Mouse (Mus musculus) bone marrow, adult 2 months (tissue): Measurements from ENCODE around the gene Tcf12. TPM values are rescaled to one million over a fixed set of nuclear protein-coding genes. Genes with fewer than 3 reads are reported as not detected.

ENCODE experiments used
- H3K27ac ChIP-seq: fragments of 200-500 bp; 2 replicates; pipeline ENCODE4 v1.5.1; 2012; ENCODE audit warnings: low read depth, mild to moderate bottlenecking, control low read depth, inconsistent platforms, low read length; ENCODE audit not compliant: control insufficient read depth, poor library complexity, insufficient read depth
- H3K4me1 ChIP-seq: fragments of 200-500 bp; 2 replicates; pipeline ENCODE4 v1.6.1; 2011; ENCODE audit warnings: low read length; ENCODE audit not compliant: control insufficient read depth, insufficient read depth
- H3K4me3 ChIP-seq: fragments of 200-500 bp; replicated peaks from 2 replicates; pipeline ENCODE3; 2011; ENCODE audit warnings: mild to moderate bottlenecking, low read depth, low read length, control low read depth; ENCODE audit not compliant: control insufficient read depth
- CTCF ChIP-seq: fragments of 200-500 bp; IDR thresholded peaks from 2 replicates; pipeline ENCODE4 v1.5.1; 2011; ENCODE audit warnings: low read length, control low read depth; ENCODE audit not compliant: control insufficient read depth, insufficient read depth
- POLR2A ChIP-seq: fragments of 200-500 bp; IDR thresholded peaks from 2 replicates; pipeline ENCODE4 v1.6.1; 2011; ENCODE audit warnings: low read depth, mild to moderate bottlenecking, control low read depth, low read length, borderline replicate concordance; ENCODE audit not compliant: control insufficient read depth
- WGBS: fragments of 180-500 bp; shearing (Covaris S2); methylation state at CpG from one replicate; pipeline ENCODE4 v1.1.7; 2018; 5-methylcytosine and 5-hydroxymethylcytosine counted together
- polyA plus RNA-seq: library from polyadenylated mRNA; stranded (reverse); fragments of >200 nt; gene quantifications from 2 replicates; pipeline ENCODE4 v1.2.4, GENCODE M21; 2011; ENCODE audit warnings: low replicate concordance; ENCODE audit not compliant: missing spikeins, insufficient read depth, insufficient read length

The Tcf12 gene
- polyA plus RNA-seq, 1 experiment = 11.7 TPM

DNA sequence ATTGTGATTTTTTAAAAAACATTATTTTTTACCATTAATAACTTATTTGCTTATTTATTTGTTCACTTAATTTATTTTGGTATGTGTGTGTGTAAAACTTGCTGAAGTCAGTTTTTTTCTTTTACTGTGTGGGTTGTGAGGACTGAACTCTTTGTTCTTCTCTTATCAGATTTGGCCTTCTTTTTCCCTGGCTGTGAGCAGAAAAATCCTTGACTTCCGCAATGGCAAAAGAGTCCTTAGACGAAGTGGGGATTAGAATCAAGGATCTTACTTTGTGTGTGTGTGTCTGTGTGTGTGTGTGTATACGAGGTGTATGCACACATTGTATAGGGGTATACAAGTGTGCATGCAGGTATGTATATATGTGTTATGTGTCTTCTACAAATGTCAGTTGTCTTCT is 176.8 kb downstream of the Tcf12 start:
- 82% methylated on average over 3 of the region's 3 CpGs for WGBS
- TF ChIP-seq POLR2A (no peak), CTCF (no peak)
- no peak overlapping the region for H3K27ac ChIP-seq

DNA sequence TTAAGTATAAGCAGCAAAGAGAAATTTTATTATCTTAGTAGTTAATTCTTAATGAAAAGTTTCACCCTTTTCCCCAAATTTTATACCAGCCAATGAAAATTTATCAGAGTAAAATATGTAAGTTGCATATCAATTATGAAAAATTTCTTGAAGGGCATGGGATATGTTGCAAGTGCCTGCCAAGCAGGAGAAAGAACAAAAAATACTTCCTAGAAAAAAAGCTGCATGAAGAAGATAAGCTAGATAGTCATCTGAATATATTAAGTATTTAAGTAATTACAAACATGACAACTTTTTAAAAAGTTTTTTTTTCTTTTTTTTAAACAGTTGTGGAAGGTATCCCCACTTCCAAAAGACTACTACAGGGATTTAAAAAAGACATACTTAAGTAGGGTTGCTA is 179.7 kb downstream of the Tcf12 start:
- Histone ChIP-seq H3K4me3 (no peak overlapping the region), H3K27ac (no peak overlapping the region), H3K4me1 (no peaks in the 10 kb centered on the region; the same call in 1 of the 2 replicates)
- TF ChIP-seq POLR2A (no peak), CTCF (no peak)

More for the DNA sequence above, 176.8 kb downstream of the Tcf12 start:
- Histone ChIP-seq H3K4me1 (no peaks in the 10 kb centered on the region; the same call in 1 of the 2 replicates), H3K4me3 (no peak overlapping the region)

DNA sequence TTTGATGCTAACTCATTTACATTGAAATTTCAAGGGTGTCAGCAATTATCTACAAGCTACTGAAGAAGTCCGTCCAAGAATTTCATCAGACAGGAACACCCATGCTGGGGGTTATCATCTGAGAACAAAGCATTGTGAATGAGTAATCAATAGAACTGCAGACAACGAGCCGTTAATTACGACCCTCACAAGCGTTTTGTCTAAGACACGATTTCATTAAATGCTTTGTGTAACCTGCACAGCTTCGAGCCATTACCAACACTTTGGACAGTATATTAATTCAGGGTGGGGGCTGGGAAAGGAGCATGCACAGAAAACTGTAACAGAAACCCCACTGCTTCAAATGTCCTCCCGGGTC is 180.3 kb downstream of the Tcf12 start:
- Histone ChIP-seq H3K4me1 (no peaks in the 10 kb centered on the region; the same call in 1 of the 2 replicates), H3K27ac (no peak overlapping the region), H3K4me3 (no peak overlapping the region)
- TF ChIP-seq CTCF = no peak
- no peak for TF ChIP-seq POLR2A
- 70% methylated on average over 8 of the region's 8 CpGs for WGBS

DNA sequence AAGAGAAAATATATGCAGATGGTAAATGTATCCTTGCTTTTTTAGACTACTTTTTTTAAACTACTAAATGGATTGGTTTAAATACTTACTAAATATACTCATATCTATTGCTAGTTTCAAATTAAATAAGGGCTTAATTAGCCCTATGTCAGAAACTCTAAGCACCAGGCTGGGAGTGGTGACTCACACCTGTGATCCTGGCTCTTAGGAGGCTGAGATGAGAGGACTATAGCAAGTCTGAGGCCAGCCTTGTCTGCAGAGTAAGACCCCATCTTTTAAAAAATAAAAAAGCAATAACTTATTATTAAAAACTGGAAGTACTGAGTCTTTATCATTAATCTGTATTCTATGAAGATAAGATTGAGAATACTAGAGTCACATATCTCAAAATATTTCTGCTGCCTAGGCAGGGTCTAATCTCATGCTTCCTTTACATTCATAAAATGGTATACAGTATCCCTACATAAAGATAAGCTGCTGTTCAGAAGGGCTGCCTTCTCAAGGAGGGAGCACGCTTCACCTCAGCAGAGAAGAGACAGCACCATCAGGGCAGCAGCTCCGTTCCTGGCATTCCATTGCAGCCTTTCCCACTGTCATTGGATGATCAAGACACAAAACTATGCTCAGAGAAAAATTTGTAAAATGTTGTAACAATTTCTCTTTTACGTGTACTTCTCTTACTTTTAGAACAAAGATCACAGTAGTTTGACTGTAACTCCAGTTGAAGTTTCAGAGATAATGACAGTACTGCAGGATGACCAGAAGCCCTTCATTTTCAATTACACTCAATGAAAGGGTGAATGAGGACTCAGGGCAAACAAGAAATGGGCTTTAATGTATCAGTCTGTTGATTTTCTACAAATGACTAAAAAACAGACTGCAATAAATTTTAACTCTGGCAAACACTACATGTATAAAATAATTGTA is 181.0 kb downstream of the Tcf12 start:
- no peak for TF ChIP-seq POLR2A
- TF ChIP-seq CTCF = no peak
- Histone ChIP-seq H3K4me3 (no peak overlapping the region), H3K27ac (no peak overlapping the region), H3K4me1 (no peaks in the 10 kb centered on the region; the same call in 1 of the 2 replicates)
- 84% methylated on average over 3 of the region's 3 CpGs for WGBS

GRCm38 (mm10) chr9:71916662-71916953 is 195.1 kb downstream of the Tcf12 start:
- TF ChIP-seq CTCF = no peak
- no peak overlapping the region for H3K27ac ChIP-seq
- no peak overlapping the region for H3K4me3 ChIP-seq
- no peaks in the 10 kb centered on the region for H3K4me1 ChIP-seq

- no peaks in the 10 kb centered on the region for H3K4me1 ChIP-seq
- 85% methylated on average over 6 of the region's 6 CpGs for WGBS
- TF ChIP-seq CTCF (no peak), POLR2A (no peak)
- no peak overlapping the region for H3K4me3 ChIP-seq
- no peak overlapping the region for H3K27ac ChIP-seq
Measured at GRCm38 (mm10) chr9:71915871-71916661, 195.6 kb downstream of the Tcf12 start.

- Histone ChIP-seq H3K27ac (no peak overlapping the region), H3K4me3 (no peak overlapping the region), H3K4me1 (no peaks in the 10 kb centered on the region)
- TF ChIP-seq POLR2A = no peak
- TF ChIP-seq CTCF = no peak
- 54% methylated on average over 2 of the region's 2 CpGs for WGBS
Measured at GRCm38 (mm10) chr9:71906522-71906921, 205.1 kb downstream of the Tcf12 start.

GRCm38 (mm10) chr9:71898852-71899251 is 212.8 kb downstream of the Tcf12 start:
- 79% methylated on average over 5 of the region's 5 CpGs for WGBS

More at GRCm38 (mm10) chr9:71898852-71899251, 212.8 kb downstream of the Tcf12 start:
- TF ChIP-seq POLR2A (no peak), CTCF (no peak)
- Histone ChIP-seq H3K4me3 (no peak overlapping the region), H3K27ac (no peak overlapping the region), H3K4me1 (no peaks in the 10 kb centered on the region)
